Mouse (Mus musculus) bone marrow macrophage, adult 2 months (primary cell): ENCODE data around the gene Ripor2.

Experiments used
- CTCF ChIP-seq: IDR thresholded peaks from 2 replicates; pipeline ENCODE4 v1.5.1; 2012; ENCODE audit warnings: low read depth, mild to moderate bottlenecking, low read length, moderate library complexity
- POLR2A ChIP-seq: IDR thresholded peaks from 2 replicates; pipeline ENCODE4 v1.6.1; 2012; ENCODE audit warnings: mild to moderate bottlenecking, low read depth, low read length, borderline replicate concordance

- TF ChIP-seq CTCF (no peak), POLR2A (no peak)
Observed at GRCm38 (mm10) chr13:24762254-24762653, 180.3 kb downstream of the Ripor2 start.
